Mouse (Mus musculus): Measurements from ENCODE around the gene Serpinc1. TPM values are rescaled to one million over a fixed set of nuclear protein-coding genes. Genes with fewer than 3 reads are reported as not detected.

The Serpinc1 gene
- polyA plus RNA-seq (2012; rRNA removed), result 4.5 and 6.1 TPM in 2 replicates

GRCm38 (mm10) chr1:160978071-160978735 is at the start of gene Serpinc1:
TSS of gene Serpinc1 (plus strand) at chr1:160978585.

GRCm38 (mm10) chr1:161034435-161035280 is 56.3 kb downstream of the Serpinc1 start, which contains the start of gene Zbtb37:
TSS of gene Zbtb37 (minus strand) at chr1:161034849.

Other genes starting within 250 kb of the Serpinc1 start
- 6.6 and 6.8 TPM in 2 replicates for gene Rabgap1l, start 185.4 kb upstream of the Serpinc1 start, polyA plus RNA-seq (2012; rRNA removed)
- gene Rc3h1, start 72.2 kb upstream of the Serpinc1 start, polyA plus RNA-seq (2012; rRNA removed), result 11.8 and 21.2 TPM in 2 replicates
- gene Zbtb37, start 56.3 kb downstream of the Serpinc1 start, polyA plus RNA-seq (2012; rRNA removed), result 1.3 and 2.0 TPM in 2 replicates
- 9.0 and 12.1 TPM in 2 replicates for gene Dars2, start 92.1 kb downstream of the Serpinc1 start, polyA plus RNA-seq (2012; rRNA removed)
- 0.45 and 0.93 TPM in 2 replicates for gene Cenpl, start 92.1 kb downstream of the Serpinc1 start, polyA plus RNA-seq (2012; rRNA removed)
- 4.8 and 6.1 TPM in 2 replicates for gene Klhl20, start 152.9 kb downstream of the Serpinc1 start, polyA plus RNA-seq (2012; rRNA removed)
- 0.50 and 0.53 TPM in 2 replicates for gene Ankrd45, start 164.1 kb downstream of the Serpinc1 start, polyA plus RNA-seq (2012; rRNA removed)
- not detected in 2 replicates for gene Tex50, start 180.7 kb downstream of the Serpinc1 start, polyA plus RNA-seq (2012; rRNA removed)